Mouse (Mus musculus) Patski (cell line): Measurements from ENCODE around the gene Blcap. TPM values are rescaled to one million over a fixed set of nuclear protein-coding genes. Genes with fewer than 3 reads are reported as not detected.

ENCODE experiments used
- ATAC-seq: fragments of 100-300 bp; one replicate; pipeline ENCODE4 v1.8.0; 2021
- CTCF ChIA-PET: fragments of 350-600 bp; sonication (Branson Sonifier 250); formaldehyde crosslinking; loops from one replicate; lab custom pipeline; 2022; ENCODE audit warnings: inconsistent platforms; lab: Charles Lee
- POLR2A ChIA-PET: fragments of 350-600 bp; sonication (Branson Sonifier 250); formaldehyde crosslinking; loops from one replicate; lab custom pipeline; 2022; ENCODE audit warnings: antibody characterized with exemption, inconsistent platforms; lab: Charles Lee
- DNase-seq: peaks from one replicate; pipeline ENCODE4 v3.0.0-alpha.2; 2011; ENCODE audit warnings: low read depth, low spot score
- H3K27me3 ChIP-seq: fragments of 371-371 bp; one replicate; pipeline ENCODE4 v1.5.1; 2021
- CTCF ChIP-seq: fragments of 100-300 bp; IDR thresholded peaks from one replicate; pipeline ENCODE4 v1.5.1; 2021
- in situ Hi-C: fragments of 300-500 bp; cut with MboI; formaldehyde crosslinking; loops from 3 replicates; pipeline ENCODE4 v1.11.1; 2018; ENCODE audit warnings: low pct_unique_long_range_greater_than_20kb, mixed read lengths
- polyA plus RNA-seq: library from polyadenylated mRNA; unstranded; gene quantifications from one replicate; pipeline ENCODE4 v1.2.3, GENCODE M21; 2021

Blcap gene
- polyA plus RNA-seq, 1 experiment from 2014 or later: 47.3 TPM

- ChIA-PET CTCF (no interaction called here), POLR2A (no interaction called here)
- DNase-seq: no peak
- in situ Hi-C loops: no loop called here
- ATAC-seq: no peak
- TF ChIP-seq CTCF: no peak
- H3K27me3 ChIP-seq: peaks cover 19% of the 10 kb centered on the region
Observed at GRCm38 (mm10) chr2:157520496-157520895, 50.6 kb downstream of the Blcap start.

DNA sequence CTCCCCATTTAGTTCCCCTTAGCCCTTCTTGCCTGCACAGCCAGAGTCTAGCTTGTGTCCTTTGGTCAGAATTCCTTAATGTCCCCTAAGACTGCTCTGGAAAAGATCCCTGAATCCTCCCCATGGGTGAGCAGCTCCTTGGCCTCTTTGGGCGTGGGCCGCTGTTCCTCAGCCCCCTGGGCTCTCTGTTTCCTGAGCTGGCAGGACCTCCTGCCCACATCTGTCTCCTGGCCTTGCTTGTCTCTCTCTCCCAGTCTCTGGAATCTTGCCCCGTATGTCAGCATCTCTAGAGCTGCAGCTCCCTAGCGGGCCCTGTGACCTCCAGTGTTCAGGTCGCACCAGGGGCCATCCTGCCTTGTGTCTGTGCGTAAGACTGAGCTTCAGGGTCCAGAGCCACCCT lies 51.6 kb downstream of the Blcap start:
- DNase-seq (no peak), ATAC-seq (no peak)
- in situ Hi-C loops: no loop called here
- ChIA-PET CTCF (no interaction called here), POLR2A (no interaction called here)
- peaks cover 12% of the 10 kb centered on the region for H3K27me3 ChIP-seq
- TF ChIP-seq CTCF: no peak

DNA sequence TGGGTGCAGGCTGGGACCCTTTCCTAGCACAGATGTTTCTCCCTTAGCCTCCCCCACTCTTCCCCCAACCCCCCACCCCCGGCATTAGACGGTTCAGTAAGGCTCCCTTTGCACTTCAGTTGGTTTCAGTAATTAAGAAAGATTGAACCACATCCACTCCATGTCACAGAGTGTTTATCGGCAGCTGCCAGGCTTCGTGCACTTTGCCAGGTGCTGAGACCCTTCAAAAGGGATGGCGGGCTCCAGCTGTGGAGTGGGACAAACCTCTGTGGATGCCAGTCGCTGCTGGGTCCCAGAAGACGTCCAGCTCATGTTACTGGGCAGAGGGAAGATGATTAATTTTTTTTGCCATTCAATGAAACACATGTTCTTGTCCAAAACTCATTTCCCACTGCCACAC lies 52.6 kb downstream of the Blcap start:
- ChIA-PET CTCF (no interaction called here), POLR2A (no interaction called here)
- no peak for DNase-seq
- H3K27me3 ChIP-seq: peaks cover 12% of the 10 kb centered on the region
- no peak for ATAC-seq
- TF ChIP-seq CTCF: no peak
- in situ Hi-C loops: no loop called here

DNA sequence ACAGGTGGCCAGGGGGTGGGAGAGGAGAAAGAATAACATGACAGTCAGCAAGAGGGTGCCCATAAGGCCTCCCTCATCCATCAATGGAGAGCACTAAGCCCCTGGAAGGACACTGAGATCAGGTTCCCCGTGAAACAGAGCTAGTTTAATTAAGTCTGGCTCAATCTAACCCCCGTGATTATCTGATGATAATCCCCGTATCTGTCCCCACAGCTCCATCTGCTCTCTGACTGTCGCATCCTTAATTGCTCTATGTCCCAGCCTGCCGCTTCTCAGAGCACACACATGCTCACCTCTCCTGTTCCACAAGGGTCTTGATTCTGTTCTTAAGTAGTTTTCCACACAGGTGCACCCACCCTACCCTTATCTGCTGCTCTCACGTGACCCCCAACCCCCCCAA lies 53.5 kb downstream of the Blcap start:
- ChIA-PET POLR2A (no interaction called here), CTCF (no interaction called here)
- DNase-seq (no peak), ATAC-seq (no peak)
- in situ Hi-C loops: no loop called here
- peaks cover 8% of the 10 kb centered on the region for H3K27me3 ChIP-seq
- no peak for TF ChIP-seq CTCF

GRCm38 (mm10) chr2:157514353-157514752 lies 56.7 kb downstream of the Blcap start:
- H3K27me3 ChIP-seq: peaks cover 4% of the 10 kb centered on the region
- in situ Hi-C loops: no loop called here
- DNase-seq: no peak
- ATAC-seq: no peak
- POLR2A ChIA-PET: no interaction called here
- TF ChIP-seq CTCF: no peak
- CTCF ChIA-PET: no interaction called here

DNA sequence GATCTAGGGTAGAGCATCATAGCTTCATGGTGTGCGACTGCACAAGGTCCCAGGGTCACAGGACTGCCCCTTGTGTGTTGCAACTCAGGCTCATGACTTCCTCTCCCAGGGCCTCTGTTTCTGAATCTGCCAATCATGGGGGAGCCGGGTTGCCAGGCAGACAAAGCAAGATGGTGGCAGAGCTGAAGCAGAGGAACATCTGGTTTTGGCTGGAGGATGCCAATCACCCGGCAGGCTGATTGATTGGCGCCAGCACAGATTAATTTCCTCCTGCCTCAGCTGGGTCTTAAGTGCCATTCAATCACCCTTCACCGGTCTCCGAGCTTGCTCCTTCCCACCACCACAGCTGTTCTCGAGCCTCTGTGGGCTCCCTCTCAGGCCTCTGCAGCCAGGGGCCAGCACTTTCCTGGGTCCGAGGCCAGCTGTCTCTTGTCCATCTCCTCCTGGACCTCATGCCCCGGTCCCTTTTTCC lies 57.3 kb downstream of the Blcap start:
- ATAC-seq (no peak), DNase-seq (no peak)
- TF ChIP-seq CTCF: no peak
- H3K27me3 ChIP-seq: no peaks in the 10 kb centered on the region
- ChIA-PET CTCF (no interaction called here), POLR2A (no interaction called here)
- in situ Hi-C loops: no loop called here

DNA sequence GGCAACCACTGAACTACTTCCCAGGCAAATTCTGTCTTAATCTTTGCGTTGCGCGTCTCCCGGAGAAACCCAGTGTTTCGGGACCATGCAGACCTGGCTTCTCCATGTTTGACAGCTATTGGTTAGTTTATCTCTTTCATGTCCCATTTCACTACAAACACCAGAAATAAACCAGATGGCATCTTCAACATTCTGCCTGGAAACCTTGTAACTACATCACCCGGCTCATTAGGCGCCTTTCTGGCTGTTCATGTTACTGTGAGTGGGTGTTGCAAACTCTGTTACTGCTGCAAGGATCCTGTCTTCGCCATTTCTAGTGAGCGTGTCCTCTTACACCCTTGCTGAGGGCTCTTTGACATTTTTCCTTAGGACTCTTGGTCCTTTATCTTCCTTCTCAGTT lies 58.2 kb downstream of the Blcap start:
- no peaks in the 10 kb centered on the region for H3K27me3 ChIP-seq
- in situ Hi-C loops: no loop called here
- DNase-seq (no peak), ATAC-seq (no peak)
- no peak for TF ChIP-seq CTCF
- ChIA-PET CTCF (no interaction called here), POLR2A (no interaction called here)

DNA sequence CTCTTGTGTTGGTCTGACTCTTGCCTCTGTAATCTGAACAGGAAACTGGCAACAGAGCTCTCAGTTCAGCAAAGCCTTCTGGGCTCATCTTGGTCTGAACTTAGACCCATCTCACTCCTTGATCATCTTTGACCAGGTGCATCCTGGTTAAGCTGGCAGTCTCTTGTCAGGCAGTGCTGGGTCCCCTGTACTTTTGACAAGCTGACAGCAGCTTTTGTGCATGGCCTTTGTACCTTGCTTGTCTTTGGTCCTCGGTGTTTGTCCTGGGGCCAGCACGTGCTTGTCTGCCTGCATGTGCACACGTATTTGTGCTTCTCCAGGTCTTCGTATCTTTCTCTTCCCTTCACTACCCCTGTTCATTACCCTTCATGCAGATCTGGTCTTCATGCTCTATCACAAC lies 61.0 kb downstream of the Blcap start:
- H3K27me3 ChIP-seq: peaks cover 2% of the 10 kb centered on the region
- DNase-seq (no peak), ATAC-seq (no peak)
- ChIA-PET POLR2A (no interaction called here), CTCF (interaction anchor here (1.0 kb wide), 1 partner anchor 53 kb away, joined by 3 read pairs; no protein-coding TSS in a partner anchor)
- TF ChIP-seq CTCF: no peak
- in situ Hi-C loops: no loop called here

- in situ Hi-C loops: no loop called here
Observed at GRCm38 (mm10) chr2:157509182-157509581, 61.9 kb downstream of the Blcap start.

DNA sequence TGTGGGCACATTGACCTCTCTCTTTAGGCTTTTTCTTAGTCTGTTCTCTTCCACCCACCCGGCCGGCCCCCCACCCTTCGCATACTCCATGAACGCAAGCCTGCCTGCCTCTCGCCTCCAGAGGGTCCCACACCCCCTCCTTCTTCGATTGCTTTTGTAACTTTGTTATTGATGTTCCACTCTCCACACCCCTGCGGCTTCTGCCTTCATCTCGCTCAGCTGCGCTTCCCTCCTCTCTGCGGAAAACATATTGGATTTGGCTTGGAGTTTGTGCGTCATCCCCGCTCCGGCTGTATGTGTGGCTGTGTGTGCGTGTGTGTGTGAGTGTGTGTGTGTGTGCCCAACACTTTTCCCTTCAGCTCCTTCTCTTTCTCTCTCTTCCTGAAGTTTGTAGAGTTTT lies 64.3 kb downstream of the Blcap start:
- H3K27me3 ChIP-seq: peaks cover 2% of the 10 kb centered on the region
- POLR2A ChIA-PET: no interaction called here
- CTCF ChIA-PET: no interaction called here
- no peak for DNase-seq
- no peak for ATAC-seq
- in situ Hi-C loops: no loop called here
- TF ChIP-seq CTCF: no peak

More at GRCm38 (mm10) chr2:157509182-157509581, 61.9 kb downstream of the Blcap start:
- DNase-seq (no peak), ATAC-seq (no peak)
- peaks cover 2% of the 10 kb centered on the region for H3K27me3 ChIP-seq
- no peak for TF ChIP-seq CTCF
- POLR2A ChIA-PET: no interaction called here
- CTCF ChIA-PET: no interaction called here

Other genes with a start within 250 kb of the Blcap start
- gene Ghrh, start 223.8 kb downstream of the Blcap start, polyA plus RNA-seq: not detected
- gene Manbal, start 203.7 kb downstream of the Blcap start, polyA plus RNA-seq: 63.9 TPM
- gene Src, start 152.8 kb downstream of the Blcap start, polyA plus RNA-seq: 76.9 TPM
- 2.2 TPM for gene Nnat, start 11.2 kb downstream of the Blcap start, polyA plus RNA-seq
- gene Ctnnbl1, start 166.1 kb upstream of the Blcap start, polyA plus RNA-seq: 44.5 TPM